Mouse (Mus musculus): ENCODE measurements around the gene Cog4. TPM values are rescaled to one million over a fixed set of nuclear protein-coding genes. Genes with fewer than 3 reads are reported as not detected.

The Cog4 gene
- 35.8 and 37.4 TPM in 2 replicates for polyA plus RNA-seq (2015; fragmentation: Nextera tagmentation; extraction: Ambion mirVana)

DNA sequence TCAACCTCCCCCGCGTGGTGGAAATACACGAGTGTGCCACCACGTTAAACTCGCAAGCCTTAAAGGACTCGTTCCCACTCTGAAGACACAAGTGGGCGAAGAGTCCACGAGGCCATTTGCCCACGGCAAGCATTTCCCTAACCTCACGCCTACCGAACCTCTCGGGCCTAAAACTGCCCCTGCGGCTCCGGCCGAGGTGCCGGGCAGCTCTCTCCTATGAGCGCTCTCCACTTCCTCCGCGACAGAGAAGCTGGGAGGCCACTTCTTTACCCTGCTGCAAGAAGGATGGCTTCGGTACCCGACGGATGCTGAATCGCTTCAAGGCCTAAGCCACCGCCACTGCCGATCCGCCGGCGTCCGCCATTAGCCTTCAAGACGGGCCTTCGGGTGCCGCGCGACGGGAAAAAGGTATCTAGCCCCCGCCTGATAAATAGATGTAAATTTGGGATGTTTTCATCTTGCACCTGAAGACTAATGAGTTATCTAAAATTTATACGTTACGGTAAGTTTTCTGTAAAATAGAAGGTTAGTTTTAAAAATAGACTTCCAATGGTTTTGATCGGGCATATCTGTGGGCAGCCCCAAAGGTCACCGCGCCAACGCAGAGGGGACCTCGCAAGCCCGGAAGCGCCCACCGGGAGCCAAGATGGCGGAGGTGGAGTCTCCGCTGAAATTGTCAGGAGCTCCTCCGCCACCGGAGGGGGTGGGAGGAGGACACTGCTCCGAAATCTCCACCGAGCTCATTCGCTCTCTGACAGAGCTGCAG is at the start of gene Cog4, which contains the start of gene Sf3b3:
Gene Cog4 (plus strand): TSS at position 196 of the 766 bp plus-strand sequence.
Gene Sf3b3 (minus strand): TSS at position 383 of the 766 bp plus-strand sequence.

GRCm38 (mm10) chr8:110805669-110806068 is 40.7 kb upstream of the Cog4 start, which contains the start of gene Il34:
Il34 (minus strand) TSS chr8:110805924.

DNA sequence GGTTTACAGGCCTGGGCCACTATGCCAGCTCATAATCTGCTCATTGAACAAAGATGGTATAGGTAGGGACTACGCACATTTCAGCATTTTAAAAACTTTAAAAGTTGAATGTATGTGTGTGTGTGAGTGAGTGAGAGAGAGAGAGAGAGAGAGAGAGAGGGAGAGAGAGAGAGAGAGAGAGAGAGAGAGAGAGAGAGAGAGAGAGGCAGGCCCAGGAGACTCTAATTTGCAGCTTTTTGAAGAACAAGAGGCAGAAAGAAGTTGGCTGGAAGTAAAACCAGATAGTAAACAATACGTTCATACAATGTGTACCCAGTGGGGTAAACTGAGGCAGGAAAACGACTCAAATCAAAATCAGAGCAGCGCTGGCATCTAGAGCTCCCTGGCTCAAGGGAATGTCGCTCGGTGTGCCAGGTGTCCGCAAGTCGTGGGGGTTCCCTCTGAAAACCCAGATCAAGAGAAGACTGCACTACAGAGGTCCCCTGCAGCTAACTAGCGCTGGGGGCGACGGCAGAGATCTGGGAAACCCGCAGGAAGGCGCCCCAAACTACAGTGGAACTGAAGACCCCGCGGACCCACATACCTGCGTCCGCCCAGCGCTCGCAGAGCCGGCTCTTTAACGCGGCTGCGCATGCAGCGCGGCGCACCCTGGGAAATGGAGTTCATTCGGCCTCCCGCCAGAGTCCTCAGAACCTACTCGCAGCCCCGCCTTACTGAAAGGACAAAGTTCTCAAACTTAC is 55.6 kb downstream of the Cog4 start, which contains the start of gene Fuk:
Gene Fuk (minus strand): TSS at position 650 of the 740 bp plus-strand sequence.

GRCm38 (mm10) chr8:110919341-110920031 is 73.1 kb downstream of the Cog4 start, which contains the start of gene St3gal2:
St3gal2 (plus strand) TSS chr8:110919922.

Other genes with a start within 250 kb of the Cog4 start
- gene Vac14, start 228.0 kb upstream of the Cog4 start, polyA plus RNA-seq (2015; fragmentation: Nextera tagmentation; extraction: Ambion mirVana) = 9.9 TPM in 2 replicates
- gene Mtss1l, start 125.1 kb upstream of the Cog4 start, polyA plus RNA-seq (2015; fragmentation: Nextera tagmentation; extraction: Ambion mirVana) = 6.0 and 7.1 TPM in 2 replicates
- 1.7 and 2.3 TPM in 2 replicates for gene Il34, start 40.7 kb upstream of the Cog4 start, polyA plus RNA-seq (2015; fragmentation: Nextera tagmentation; extraction: Ambion mirVana)
- 47.1 and 49.0 TPM in 2 replicates for gene Sf3b3, start 187 bp downstream of the Cog4 start, polyA plus RNA-seq (2015; fragmentation: Nextera tagmentation; extraction: Ambion mirVana)
- 5.1 and 5.9 TPM in 2 replicates for gene Fuk, start 55.9 kb downstream of the Cog4 start, polyA plus RNA-seq (2015; fragmentation: Nextera tagmentation; extraction: Ambion mirVana)
- 18.4 and 19.5 TPM in 2 replicates for gene St3gal2, start 73.3 kb downstream of the Cog4 start, polyA plus RNA-seq (2015; fragmentation: Nextera tagmentation; extraction: Ambion mirVana)
- gene Ddx19a, start 151.2 kb downstream of the Cog4 start, polyA plus RNA-seq (2015; fragmentation: Nextera tagmentation; extraction: Ambion mirVana) = 8.1 and 8.4 TPM in 2 replicates
- gene Ddx19b, start 185.2 kb downstream of the Cog4 start, polyA plus RNA-seq (2015; fragmentation: Nextera tagmentation; extraction: Ambion mirVana) = 4.3 and 5.1 TPM in 2 replicates
- gene Aars, start 186.5 kb downstream of the Cog4 start, polyA plus RNA-seq (2015; fragmentation: Nextera tagmentation; extraction: Ambion mirVana) = 37.8 and 40.5 TPM in 2 replicates
- gene Exosc6, start 209.7 kb downstream of the Cog4 start, polyA plus RNA-seq (2015; fragmentation: Nextera tagmentation; extraction: Ambion mirVana) = 1.2 TPM in 1 of 2 replicates, not detected in the other
- gene Clec18a, start 245.8 kb downstream of the Cog4 start, polyA plus RNA-seq (2015; fragmentation: Nextera tagmentation; extraction: Ambion mirVana) = not detected in 2 replicates
- gene Pdpr, start 248.0 kb downstream of the Cog4 start, polyA plus RNA-seq (2015; fragmentation: Nextera tagmentation; extraction: Ambion mirVana) = 7.3 and 8.9 TPM in 2 replicates